8 mouse cellular contexts compared by ENCODE assay signal in the genomic region with DNA sequence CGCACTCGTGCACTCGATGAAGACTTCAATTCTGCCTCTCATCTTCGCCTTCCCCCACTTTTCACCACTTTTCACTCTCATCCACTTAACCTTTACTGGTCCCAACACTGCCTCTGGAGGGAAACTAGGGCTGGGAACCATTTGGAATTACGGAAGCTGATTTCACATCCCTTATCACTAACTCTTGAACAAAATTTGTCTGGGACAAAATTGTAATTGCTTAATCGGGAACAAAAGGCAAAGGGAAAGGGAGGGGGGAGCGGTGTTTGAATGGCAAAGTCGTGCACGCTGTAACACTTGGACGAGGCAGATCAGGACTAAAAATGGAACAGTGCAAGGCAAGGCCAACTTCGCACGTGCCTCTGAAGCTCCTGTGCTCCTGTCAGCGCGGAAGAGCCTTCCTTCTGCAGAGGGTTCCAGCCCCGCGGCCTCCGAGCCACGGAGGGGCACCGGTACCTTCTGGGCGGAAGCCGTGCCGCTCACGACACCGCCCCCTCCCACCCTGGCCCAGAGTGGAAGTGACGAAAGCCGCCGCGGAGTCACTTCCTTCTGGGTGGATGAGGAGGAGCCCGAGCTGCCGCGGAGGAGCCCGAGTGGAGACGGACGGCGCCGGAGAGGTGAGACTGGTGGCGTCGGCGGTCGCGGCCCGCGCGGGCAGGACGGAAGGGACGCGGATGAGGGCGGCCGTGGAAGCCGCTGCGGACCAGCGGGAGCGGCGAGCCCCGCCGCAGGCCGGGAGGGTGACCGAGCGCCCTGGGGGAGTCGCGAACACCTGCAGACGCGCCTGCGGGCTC. TPM values are rescaled to one million over a fixed set of nuclear protein-coding genes. Genes with fewer than 3 reads are reported as not detected.
A peak's percentile ranks its signal among the peaks of the same experiment; 100 is the strongest.
DNase-seq lines count a peak whose midpoint lies in the region; ATAC-seq lines count a peak whose summit lies in the region.

Gene Etv3 (plus strand): TSS at position 365 of the 794 bp plus-strand sequence.

- no peaks in the 10 kb centered on the region for H3K9me3 ChIP-seq in megakaryocyte, embryonic 14.5 days

- DNase-seq in adrenal gland, adult 18-20 months (ENCODE audit: low spot score in 2 of 2): peak; percentile 86 to 89
- peak; percentile 93 for DNase-seq in embryo, embryonic 10.5 days (ENCODE audit: low spot score)
- peak; percentile 90 for DNase-seq in gastrocnemius, postnatal 14 days
- DNase-seq in left cerebral cortex, adult 9 months (ENCODE audit: low spot score in 2 of 2): peak; percentile 70 to 84
- peak; percentile 94 to 95 for DNase-seq in right cerebral cortex, postnatal 10 days (ENCODE audit: low spot score in 2 of 2)
- DNase-seq in urinary bladder, postnatal 14 days (ENCODE audit: low spot score): peak; percentile 91

- peaks cover 71% of the 10 kb centered on the region for H3K4me1 ChIP-seq in megakaryocyte, embryonic 14.5 days

- peak; percentile 69 for ATAC-seq in inflammation-experienced regulatory T-cells, adult 6 months

- H3K4me3 ChIP-seq in megakaryocyte, embryonic 14.5 days (replicated peaks): peak within 1 kb of the TSS; percentile 99

- peaks cover 31% of the 10 kb centered on the region for H3K36me3 ChIP-seq in megakaryocyte, embryonic 14.5 days (replicated peaks; ENCODE audit: low read length)

- intact Hi-C loops in gastrocnemius, postnatal 14 days (cut with DNase I; ENCODE audit: low total_unique reads): no loop called here

- no peaks in the 10 kb centered on the region for H3K27me3 ChIP-seq in megakaryocyte, embryonic 14.5 days (replicated peaks)

RNA-seq across cellular contexts. Expression of gene Etv3, which starts in this region (rescaled TPM):
- 10 to 100 TPM; 21.1 to 27.1 TPM for total RNA-seq in adrenal gland, adult 18-20 months (2021)
- 1 to 10 TPM; 9.5 to 9.8 TPM for total RNA-seq in gastrocnemius, postnatal 14 days (2021)
- 10 to 100 TPM; 13.5 to 22.5 (median 19.3) TPM for polyA plus RNA-seq in inflammation-experienced regulatory T-cells, adult 6 months (2017; shearing (Covaris generic))
- polyA plus RNA-seq in megakaryocyte, embryonic 14.5 days (2012; ENCODE audit: insufficient read depth, low replicate concordance): 4.5 and 6.6 TPM in 2 replicates

Comparison
In these comparisons a context has a peak if more than half of its experiments do, and no peak if none do; other contexts are left out.
1. Peak in every context shown above with its lines: DNase-seq, ATAC-seq and H3K4me3 ChIP-seq.